Mouse (Mus musculus) erythroblast, embryonic 14.5 days (primary cell): ENCODE measurements around the gene Apob.

Source experiments
- GATA1 ChIP-seq: IDR thresholded peaks from 2 replicates; pipeline ENCODE4 v1.6.1; 2012; ENCODE audit warnings: low read length, inconsistent platforms, mixed read lengths
- TAL1 ChIP-seq: IDR thresholded peaks from 3 replicates; pipeline ENCODE4 v1.6.1; 2012; ENCODE audit warnings: low read length, inconsistent platforms, mixed read lengths

DNA sequence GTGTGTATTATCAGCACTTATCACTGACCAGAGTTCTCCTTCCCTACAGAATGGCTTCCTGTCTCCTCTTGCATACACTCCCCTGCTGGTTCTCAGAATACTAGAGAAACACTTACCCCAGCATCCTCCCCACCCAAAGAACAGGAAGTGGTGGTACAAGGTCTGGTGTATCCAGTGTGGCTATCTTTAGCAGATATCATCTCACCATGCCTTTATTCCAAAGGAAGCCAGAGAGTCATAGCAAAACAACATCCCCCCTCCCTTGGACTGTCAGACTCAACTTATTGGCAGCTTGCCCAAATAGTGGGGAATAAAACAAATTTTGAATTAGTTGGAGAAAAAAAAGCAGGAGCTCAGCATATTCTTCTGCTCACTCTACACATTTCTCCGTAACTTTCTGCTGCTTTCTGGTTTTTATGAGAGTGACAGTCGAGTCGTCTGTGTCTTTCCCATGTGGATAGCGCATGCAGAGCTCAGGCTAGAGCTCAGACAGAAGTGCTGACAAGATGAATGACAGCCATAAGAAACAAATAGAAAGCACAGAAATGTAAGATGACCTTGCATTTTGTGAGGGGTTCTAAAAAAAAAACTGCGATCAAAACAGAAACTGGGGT lies 15.0 kb upstream of the Apob start:
- TF ChIP-seq TAL1 (no peak), GATA1 (no peak)
